Mouse (Mus musculus) neural tube, embryonic 12.5 days (tissue): ENCODE measurements around the gene Asb16. TPM values are rescaled to one million over a fixed set of nuclear protein-coding genes. Genes with fewer than 3 reads are reported as not detected.
"Not testable (repeated sequence)": the region's sequence is repeated elsewhere in the genome, so short reads cannot be mapped to it uniquely, and the experiment has no call there.

Experiments used
- ATAC-seq: fragments of 200-750 bp; cut with Nextera tagmentation; 2 replicates; pipeline ENCODE4 v1.8.0; 2017; ENCODE audit warnings: low read depth, mild to moderate bottlenecking, moderate TSS enrichment, moderate library complexity; ENCODE audit not compliant: low FRiP score
- H3K27ac ChIP-seq: fragments of 300-500 bp; sonication (generic); 2 replicates; pipeline ENCODE4 v1.5.1; 2016
- H3K27me3 ChIP-seq: fragments of 300-500 bp; sonication (generic); replicated peaks from 2 replicates; pipeline ENCODE4 v1.6.1; 2016; ENCODE audit warnings: mild to moderate bottlenecking
- H3K36me3 ChIP-seq: fragments of 300-500 bp; sonication (generic); 2 replicates; pipeline ENCODE4 v1.6.1; 2016; ENCODE audit warnings: mild to moderate bottlenecking
- H3K4me1 ChIP-seq: fragments of 300-500 bp; sonication (generic); 2 replicates; pipeline ENCODE4 v1.6.1; 2016
- H3K4me2 ChIP-seq: fragments of 300-500 bp; sonication (generic); replicated peaks from 2 replicates; pipeline ENCODE4 v1.6.1; 2016; ENCODE audit warnings: mild to moderate bottlenecking
- H3K4me3 ChIP-seq: fragments of 300-500 bp; sonication (generic); 2 replicates; pipeline ENCODE4 v1.5.1; 2016
- H3K9ac ChIP-seq: fragments of 300-500 bp; sonication (generic); 2 replicates; pipeline ENCODE4 v1.6.1; 2016; ENCODE audit warnings: mild to moderate bottlenecking
- H3K9me3 ChIP-seq: fragments of 300-500 bp; sonication (generic); 2 replicates; pipeline ENCODE4 v1.6.1; 2016; ENCODE audit warnings: mild to moderate bottlenecking
- whole genome bisulfite sequencing: fragments of 180-500 bp; shearing (Covaris S2); methylation state at CpG from one replicate; pipeline ENCODE4 v1.1.7; 2016; 5-methylcytosine and 5-hydroxymethylcytosine counted together
- polyA plus RNA-seq: library from polyadenylated mRNA; unstranded; fragments of >200 nt; fragmentation: Nextera tagmentation; extraction: Ambion mirVana; gene quantifications from 2 replicates; pipeline ENCODE4 v1.2.1, GENCODE M21; 2016

Gene Asb16
- polyA plus RNA-seq, 1 experiment from 2014 or later, result not detected

- Histone ChIP-seq H3K27me3 (peaks cover 5% of the 10 kb centered on the region), H3K9ac (peak overlapping the region; percentile 43), H3K27ac (no peak overlapping the region), H3K4me2 (peak overlapping the region; percentile 79), H3K4me1 (peaks cover 9% of the 10 kb centered on the region), H3K4me3 (peak overlapping the region; percentile 33), H3K9me3 (no peaks in the 10 kb centered on the region), H3K36me3 (no peaks in the 10 kb centered on the region)
- peak; percentile 37; the same call in 1 of the 2 replicates for ATAC-seq
- WGBS, result 2% methylated on average over 33 of the region's 33 CpGs
Observed at GRCm38 (mm10) chr11:102276411-102276915, 7.9 kb downstream of the Asb16 start.

- H3K4me3 ChIP-seq, result no peak overlapping the region
- H3K27me3 ChIP-seq, result peaks cover 5% of the 10 kb centered on the region
- H3K36me3 ChIP-seq, result no peaks in the 10 kb centered on the region
- H3K27ac ChIP-seq, result no peak overlapping the region
- no peak for ATAC-seq
- H3K4me2 ChIP-seq, result no peak overlapping the region
- H3K9me3 ChIP-seq, result no peaks in the 10 kb centered on the region
- H3K4me1 ChIP-seq, result peaks cover 9% of the 10 kb centered on the region
- WGBS, result 68% methylated on average over 8 of the region's 12 CpGs
- no peak overlapping the region for H3K9ac ChIP-seq
Observed at GRCm38 (mm10) chr11:102277754-102278153, 9.2 kb downstream of the Asb16 start.

- no peak overlapping the region for H3K4me3 ChIP-seq
- no peak overlapping the region for H3K27ac ChIP-seq
- no peak overlapping the region for H3K9ac ChIP-seq
- WGBS, result 95% methylated on average over 3 of the region's 3 CpGs
- H3K9me3 ChIP-seq, result no peaks in the 10 kb centered on the region
- peaks cover 9% of the 10 kb centered on the region for H3K4me1 ChIP-seq
- no peaks in the 10 kb centered on the region for H3K36me3 ChIP-seq
- ATAC-seq, result no peak
- peaks cover 5% of the 10 kb centered on the region for H3K27me3 ChIP-seq
- no peak overlapping the region for H3K4me2 ChIP-seq
Observed at GRCm38 (mm10) chr11:102279595-102279994, 11.1 kb downstream of the Asb16 start.

GRCm38 (mm10) chr11:102280267-102280666, 11.7 kb downstream of the Asb16 start:
- H3K27ac ChIP-seq, H3K9me3 ChIP-seq, ATAC-seq, H3K4me3 ChIP-seq, H3K27me3 ChIP-seq, H3K4me1 ChIP-seq, H3K4me2 ChIP-seq, H3K36me3 ChIP-seq, H3K9ac ChIP-seq: not testable (repeated sequence)
- WGBS, result 74% methylated on average over 6 of the region's 6 CpGs

GRCm38 (mm10) chr11:102283922-102284321, 15.4 kb downstream of the Asb16 start:
- peaks cover 13% of the 10 kb centered on the region for H3K4me1 ChIP-seq
- H3K9me3 ChIP-seq, result no peaks in the 10 kb centered on the region
- no peak overlapping the region for H3K27ac ChIP-seq
- H3K4me2 ChIP-seq, result peak overlapping the region; percentile 79
- 88% methylated on average over 6 of the region's 6 CpGs for WGBS
- no peak for ATAC-seq
- H3K27me3 ChIP-seq, result no peaks in the 10 kb centered on the region
- H3K9ac ChIP-seq, result no peak overlapping the region
- no peak overlapping the region for H3K4me3 ChIP-seq
- peaks cover 16% of the 10 kb centered on the region for H3K36me3 ChIP-seq

GRCm38 (mm10) chr11:102284501-102285094, 16.1 kb downstream of the Asb16 start, which contains the start of gene Tmub2:
TSS of gene Tmub2 (plus strand) at chr11:102284931.
- under 1% methylated on average over 32 of the region's 32 CpGs for WGBS
- Histone ChIP-seq H3K4me1 (peaks cover 15% of the 10 kb centered on the region), H3K4me3 (peak within 1 kb of the TSS; percentile 80), H3K9me3 (no peaks in the 10 kb centered on the region), H3K4me2 (peak within 1 kb of the TSS; percentile 79), H3K36me3 (peaks cover 20% of the 10 kb centered on the region), H3K9ac (peak within 1 kb of the TSS; percentile 83), H3K27ac (no peak within 1 kb of the TSS), H3K27me3 (no peaks in the 10 kb centered on the region)
- ATAC-seq, result peak; percentile 88

GRCm38 (mm10) chr11:102285095-102285834, 16.7 kb downstream of the Asb16 start:
- ATAC-seq, result peak; percentile 78
- peaks cover 25% of the 10 kb centered on the region for H3K36me3 ChIP-seq
- H3K4me2 ChIP-seq, result peak overlapping the region; percentile 79
- no peaks in the 10 kb centered on the region for H3K27me3 ChIP-seq
- 5% methylated on average over 31 of the region's 31 CpGs for WGBS
- peak overlapping the region; percentile 83 for H3K9ac ChIP-seq
- H3K27ac ChIP-seq, result no peak overlapping the region
- peak overlapping the region; percentile 80 for H3K4me3 ChIP-seq
- peaks cover 17% of the 10 kb centered on the region for H3K4me1 ChIP-seq
- H3K9me3 ChIP-seq, result no peaks in the 10 kb centered on the region

GRCm38 (mm10) chr11:102287485-102287884, 18.9 kb downstream of the Asb16 start:
- Histone ChIP-seq H3K9ac (no peak overlapping the region), H3K4me3 (no peak overlapping the region)

GRCm38 (mm10) chr11:102288027-102288804, 19.7 kb downstream of the Asb16 start:
- no peaks in the 10 kb centered on the region for H3K9me3 ChIP-seq

More at GRCm38 (mm10) chr11:102287485-102287884, 18.9 kb downstream of the Asb16 start:
- H3K4me1 ChIP-seq, result peaks cover 17% of the 10 kb centered on the region
- WGBS, result 91% methylated on average over 8 of the region's 8 CpGs
- no peaks in the 10 kb centered on the region for H3K9me3 ChIP-seq
- peaks cover 48% of the 10 kb centered on the region for H3K36me3 ChIP-seq
- no peak for ATAC-seq
- H3K27me3 ChIP-seq, result no peaks in the 10 kb centered on the region
- no peak overlapping the region for H3K27ac ChIP-seq
- no peak overlapping the region for H3K4me2 ChIP-seq

GRCm38 (mm10) chr11:102288913-102289312, 20.4 kb downstream of the Asb16 start:
- 81% methylated on average over 2 of the region's 2 CpGs for WGBS
- no peak for ATAC-seq
- Histone ChIP-seq H3K9me3 (no peaks in the 10 kb centered on the region), H3K36me3 (peaks cover 61% of the 10 kb centered on the region), H3K27me3 (no peaks in the 10 kb centered on the region), H3K9ac (no peak overlapping the region), H3K4me3 (no peak overlapping the region), H3K4me1 (peaks cover 17% of the 10 kb centered on the region), H3K27ac (no peak overlapping the region), H3K4me2 (no peak overlapping the region)

More at GRCm38 (mm10) chr11:102288027-102288804, 19.7 kb downstream of the Asb16 start:
- no peak overlapping the region for H3K4me2 ChIP-seq
- H3K27ac ChIP-seq, result no peak overlapping the region
- ATAC-seq, result no peak
- H3K27me3 ChIP-seq, result no peaks in the 10 kb centered on the region
- 87% methylated on average over 8 of the region's 8 CpGs for WGBS
- H3K4me3 ChIP-seq, result no peak overlapping the region
- peaks cover 55% of the 10 kb centered on the region for H3K36me3 ChIP-seq
- H3K9ac ChIP-seq, result no peak overlapping the region
- peaks cover 17% of the 10 kb centered on the region for H3K4me1 ChIP-seq

GRCm38 (mm10) chr11:102289511-102290100, 21.1 kb downstream of the Asb16 start:
- peaks cover 24% of the 10 kb centered on the region for H3K4me1 ChIP-seq
- H3K4me3 ChIP-seq, result no peak overlapping the region
- no peaks in the 10 kb centered on the region for H3K9me3 ChIP-seq
- H3K27ac ChIP-seq, result no peak overlapping the region
- ATAC-seq, result no peak
- H3K27me3 ChIP-seq, result no peaks in the 10 kb centered on the region
- WGBS, result 68% methylated on average over 6 of the region's 6 CpGs
- H3K36me3 ChIP-seq, result peaks cover 68% of the 10 kb centered on the region
- no peak overlapping the region for H3K4me2 ChIP-seq
- H3K9ac ChIP-seq, result 0 out of 2 replicates have a peak overlapping the region, but pooled peaks have one; percentile 13
